Mouse (Mus musculus) embryonic facial prominence, embryonic 11.5 days (tissue): Measurements from ENCODE around the gene Lrriq1. TPM values are rescaled to one million over a fixed set of nuclear protein-coding genes. Genes with fewer than 3 reads are reported as not detected.
A peak's percentile ranks its signal among the peaks of the same experiment; 100 is the strongest.

ENCODE experiments used
- ATAC-seq: fragments of 200-750 bp; cut with Nextera tagmentation; replicated peaks from 2 replicates; pipeline ENCODE4 v1.8.0; 2017; ENCODE audit warnings: low read depth; ENCODE audit not compliant: insufficient number of reproducible peaks, low FRiP score, low TSS enrichment
- DNase-seq: peaks from one replicate; pipeline ENCODE4 v3.0.0-alpha.2; 2015; ENCODE audit warnings: low spot score
- H3K27ac ChIP-seq: fragments of 300-500 bp; sonication (generic); replicated peaks from 2 replicates; pipeline ENCODE4 v1.5.1; 2014; ENCODE audit warnings: mild to moderate bottlenecking, low read depth, low read length, control low read depth
- H3K27me3 ChIP-seq: fragments of 300-500 bp; sonication (generic); 2 replicates; pipeline ENCODE4 v1.6.1; 2014; ENCODE audit warnings: mild to moderate bottlenecking, low read length, moderate library complexity, mixed read lengths; ENCODE audit not compliant: control insufficient read depth, insufficient read depth
- H3K36me3 ChIP-seq: fragments of 300-500 bp; sonication (generic); replicated peaks from 2 replicates; pipeline ENCODE4 v1.6.1; 2014; ENCODE audit warnings: low read depth, mild to moderate bottlenecking, low read length, moderate library complexity, mixed read lengths; ENCODE audit not compliant: control insufficient read depth, insufficient read depth
- H3K4me1 ChIP-seq: fragments of 300-500 bp; sonication (generic); 2 replicates; pipeline ENCODE4 v1.6.1; 2014; ENCODE audit warnings: low read length, mixed read lengths; ENCODE audit not compliant: control insufficient read depth, insufficient read depth
- H3K4me2 ChIP-seq: fragments of 300-500 bp; sonication (generic); 2 replicates; pipeline ENCODE4 v1.6.1; 2014; ENCODE audit warnings: low read depth, mild to moderate bottlenecking, control low read depth, low read length, moderate library complexity
- H3K4me3 ChIP-seq: fragments of 300-500 bp; sonication (generic); 2 replicates; pipeline ENCODE4 v1.5.1; 2014; ENCODE audit warnings: low read depth, low read length, control low read depth
- H3K9ac ChIP-seq: fragments of 300-500 bp; sonication (generic); replicated peaks from 2 replicates; pipeline ENCODE4 v1.6.1; 2014; ENCODE audit warnings: mild to moderate bottlenecking, control low read depth, low read length
- H3K9me3 ChIP-seq: fragments of 300-500 bp; sonication (generic); replicated peaks from 2 replicates; pipeline ENCODE4 v1.6.1; 2016; ENCODE audit warnings: mild to moderate bottlenecking, low read length, inconsistent platforms, mixed read lengths; ENCODE audit not compliant: control insufficient read depth
- WGBS: fragments of 180-500 bp; shearing (Covaris S2); extraction: QIAGEN DNeasy Blood & Tissue Kit; methylation state at CpG from one replicate; pipeline ENCODE4 v1.1.7; 2014; 5-methylcytosine and 5-hydroxymethylcytosine counted together
- polyA plus RNA-seq: library from polyadenylated mRNA; unstranded; fragments of >200 nt; fragmentation: Nextera tagmentation; extraction: Ambion mirVana; gene quantifications from 2 replicates; pipeline ENCODE4 v1.2.1, GENCODE M21; 2014

Lrriq1 gene
- polyA plus RNA-seq, 1 experiment from 2014 or later = 1.7 TPM

DNA sequence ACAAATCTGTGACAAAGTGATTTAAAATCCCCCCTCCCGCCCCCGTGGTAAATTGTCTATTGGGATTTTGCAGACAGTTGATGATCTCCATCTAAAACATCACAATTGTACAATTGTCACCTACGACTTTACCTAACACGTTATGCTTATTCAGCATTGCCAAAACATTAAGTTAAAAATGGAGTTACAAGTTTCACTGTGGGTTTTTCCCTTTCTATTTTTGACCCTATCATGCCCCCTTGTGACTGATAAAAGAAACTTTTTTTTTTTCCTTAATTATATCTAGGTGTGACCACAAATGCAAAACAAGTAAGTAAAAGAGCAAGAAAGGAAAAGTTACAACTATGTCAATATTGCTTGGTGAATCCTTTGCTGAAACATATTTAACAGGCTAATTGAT lies 93.6 kb downstream of the Lrriq1 start:
- Histone ChIP-seq H3K4me1 (no peaks in the 10 kb centered on the region), H3K9me3 (no peaks in the 10 kb centered on the region), H3K9ac (no peak overlapping the region), H3K36me3 (no peaks in the 10 kb centered on the region), H3K27me3 (no peaks in the 10 kb centered on the region), H3K27ac (no peak overlapping the region), H3K4me3 (no peak overlapping the region), H3K4me2 (no peak overlapping the region)
- 68% methylated on average over 4 of the region's 4 CpGs for WGBS
- ATAC-seq = no peak
- DNase-seq = no peak

- Histone ChIP-seq H3K4me2 (no peak overlapping the region), H3K36me3 (no peaks in the 10 kb centered on the region), H3K27me3 (no peaks in the 10 kb centered on the region), H3K9ac (no peak overlapping the region), H3K4me1 (no peaks in the 10 kb centered on the region), H3K4me3 (no peak overlapping the region), H3K9me3 (no peaks in the 10 kb centered on the region), H3K27ac (no peak overlapping the region)
- peak; percentile 88 for DNase-seq
- ATAC-seq = no peak; the same call in 1 of the 2 replicates
- WGBS = 37% methylated on average over 6 of the region's 6 CpGs
These were observed 94.6 kb downstream of the Lrriq1 start for GRCm38 (mm10) chr10:103141532-103141931.

DNA sequence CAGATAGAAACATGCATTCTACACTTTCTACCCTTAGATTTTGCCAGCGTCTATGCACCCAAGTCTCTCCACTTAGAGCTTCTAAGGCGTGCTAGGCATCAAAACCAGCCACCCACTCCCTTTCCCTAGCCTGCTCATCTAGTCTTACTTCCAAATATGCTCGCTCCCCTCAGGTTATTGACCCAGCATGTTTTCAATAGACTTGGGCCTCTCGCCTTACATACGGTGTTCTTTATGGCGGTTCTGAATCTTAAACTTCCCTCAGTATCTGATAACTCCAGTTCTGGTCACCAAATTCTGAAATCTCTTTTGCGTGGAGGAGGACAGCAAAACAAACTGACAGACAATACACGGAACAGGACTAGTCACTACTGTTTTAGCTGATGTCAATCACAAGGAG lies 95.5 kb downstream of the Lrriq1 start:
- 45% methylated on average over 8 of the region's 8 CpGs for WGBS
- H3K27me3 ChIP-seq = no peaks in the 10 kb centered on the region
- DNase-seq (peak; percentile 68), ATAC-seq (no peak)
- H3K9ac ChIP-seq = no peak overlapping the region
- no peaks in the 10 kb centered on the region for H3K36me3 ChIP-seq
- H3K4me1 ChIP-seq = no peaks in the 10 kb centered on the region
- H3K9me3 ChIP-seq = no peaks in the 10 kb centered on the region
- H3K27ac ChIP-seq = no peak overlapping the region
- H3K4me2 ChIP-seq = no peak overlapping the region
- H3K4me3 ChIP-seq = no peak overlapping the region

DNA sequence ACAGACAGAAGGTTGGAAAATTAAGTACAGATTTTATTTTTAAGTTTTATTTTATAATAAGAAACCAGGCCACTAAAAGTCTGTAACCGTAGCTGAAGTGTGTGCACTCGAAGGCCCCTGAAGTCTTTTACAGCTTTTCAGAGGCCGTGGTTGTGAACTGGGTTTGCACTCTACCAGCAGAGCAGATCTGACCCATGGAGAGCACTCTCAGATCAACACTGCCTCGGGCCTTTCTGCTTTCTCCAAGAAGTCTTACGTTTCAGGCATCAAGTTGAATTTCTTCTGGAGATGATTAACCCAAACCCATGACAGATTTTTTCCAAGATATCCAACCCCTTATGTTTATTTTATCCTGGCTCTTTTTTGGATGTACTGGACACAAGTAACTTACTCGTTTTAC lies 121.5 kb downstream of the Lrriq1 start:
- ATAC-seq = peak; percentile 87
- H3K9me3 ChIP-seq = no peaks in the 10 kb centered on the region
- H3K36me3 ChIP-seq = no peaks in the 10 kb centered on the region
- no peaks in the 10 kb centered on the region for H3K4me1 ChIP-seq
- 0 out of 2 replicates have a peak overlapping the region, but pooled peaks have one; percentile 22 for H3K27ac ChIP-seq
- H3K27me3 ChIP-seq = no peaks in the 10 kb centered on the region
- no peak overlapping the region for H3K4me3 ChIP-seq
- H3K9ac ChIP-seq = no peak overlapping the region
- 26% methylated on average over 6 of the region's 6 CpGs for WGBS
- no peak overlapping the region for H3K4me2 ChIP-seq
- DNase-seq = peak; percentile 90

- 86% methylated on average over 2 of the region's 2 CpGs for WGBS
- no peak overlapping the region for H3K27ac ChIP-seq
- ATAC-seq = no peak
These were observed 128.0 kb downstream of the Lrriq1 start for GRCm38 (mm10) chr10:103108090-103108489.

DNA sequence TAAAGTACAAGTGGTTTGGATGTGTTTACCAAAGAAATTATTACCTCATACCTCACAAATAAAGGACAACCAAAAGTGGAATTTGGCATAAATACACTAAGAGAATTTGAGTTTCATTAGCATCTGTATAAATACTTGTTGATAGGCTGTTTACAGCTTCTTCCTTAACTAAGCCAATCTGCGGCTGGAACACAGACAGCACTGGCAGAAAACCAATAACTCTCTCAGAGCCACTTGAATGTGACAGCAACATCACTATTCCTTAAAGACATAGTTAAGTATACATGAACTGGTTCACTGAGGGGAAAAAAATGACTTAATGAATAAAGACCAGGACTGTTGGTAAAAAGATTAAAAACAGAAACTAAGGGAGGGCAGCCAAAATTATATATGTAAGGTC lies 150.0 kb downstream of the Lrriq1 start:
- Histone ChIP-seq H3K4me1 (no peaks in the 10 kb centered on the region), H3K4me3 (no peak overlapping the region), H3K4me2 (no peak overlapping the region), H3K36me3 (no peaks in the 10 kb centered on the region), H3K27ac (no peak overlapping the region), H3K9me3 (no peaks in the 10 kb centered on the region), H3K27me3 (no peaks in the 10 kb centered on the region), H3K9ac (no peak overlapping the region)
- ATAC-seq = no peak
- WGBS = 74% methylated on average over 1 of the region's 1 CpGs
- no peak for DNase-seq

More at GRCm38 (mm10) chr10:103108090-103108489, 128.0 kb downstream of the Lrriq1 start:
- no peak overlapping the region for H3K4me3 ChIP-seq
- H3K27me3 ChIP-seq = no peaks in the 10 kb centered on the region
- no peak for DNase-seq
- H3K9ac ChIP-seq = no peak overlapping the region
- H3K36me3 ChIP-seq = no peaks in the 10 kb centered on the region
- H3K9me3 ChIP-seq = no peaks in the 10 kb centered on the region
- H3K4me1 ChIP-seq = no peaks in the 10 kb centered on the region
- H3K4me2 ChIP-seq = no peak overlapping the region

- ATAC-seq (peak; percentile 62; the same call in 1 of the 2 replicates), DNase-seq (no peak)
- H3K9ac ChIP-seq = no peak overlapping the region
- 73% methylated on average over 2 of the region's 2 CpGs for WGBS
- no peak overlapping the region for H3K4me2 ChIP-seq
- no peaks in the 10 kb centered on the region for H3K9me3 ChIP-seq
- H3K27ac ChIP-seq = no peak overlapping the region
- H3K4me1 ChIP-seq = no peaks in the 10 kb centered on the region
- H3K4me3 ChIP-seq = no peak overlapping the region
- H3K36me3 ChIP-seq = no peaks in the 10 kb centered on the region
- H3K27me3 ChIP-seq = no peaks in the 10 kb centered on the region
These were observed 186.5 kb downstream of the Lrriq1 start for GRCm38 (mm10) chr10:103049593-103049992.

- no peak overlapping the region for H3K9ac ChIP-seq
- ATAC-seq = no peak
- H3K4me1 ChIP-seq = no peaks in the 10 kb centered on the region
- no peak overlapping the region for H3K4me2 ChIP-seq
- WGBS = 64% methylated on average over 3 of the region's 3 CpGs
- no peaks in the 10 kb centered on the region for H3K9me3 ChIP-seq
- H3K27me3 ChIP-seq = no peaks in the 10 kb centered on the region
- H3K36me3 ChIP-seq = no peaks in the 10 kb centered on the region
- DNase-seq = no peak
- no peak overlapping the region for H3K27ac ChIP-seq
- no peak overlapping the region for H3K4me3 ChIP-seq
These were observed 189.5 kb downstream of the Lrriq1 start for GRCm38 (mm10) chr10:103046623-103047022.
